8 mouse cellular contexts compared by ENCODE assay signal in genomic region chr3:88950576-88951326, GRCm38 (mm10). TPM values are rescaled to one million over a fixed set of nuclear protein-coding genes. Genes with fewer than 3 reads are reported as not detected.
DNase-seq lines count a peak whose midpoint lies in the region; ATAC-seq and TF ChIP-seq lines count a peak whose summit lies in the region.

Gene Ash1l, plus strand, starts transcription at chr3:88950622.
Gene Dap3, minus strand, starts transcription at chr3:88951181.

- H3K4me3 ChIP-seq in CH12.LX (replicated peaks in 1 of 3; ENCODE audit: low read depth in 2 of 3, low read length in 2 of 3, poor library complexity in 1 of 3): peak within 1 kb of the TSS; percentile 81 to 88 (median 82)
- peak within 1 kb of the TSS; percentile 82 for H3K4me3 ChIP-seq in forebrain, embryonic 11.5 days (ENCODE audit: low read depth, low read length)
- H3K4me3 ChIP-seq in heart, embryonic 15.5 days: peak within 1 kb of the TSS; percentile 92
- peak within 1 kb of the TSS; percentile 81 to 85 for H3K4me3 ChIP-seq in liver, embryonic 14.5 days (ENCODE audit: insufficient read depth in 1 of 2, low read depth in 2 of 2, low read length in 2 of 2)
- H3K4me3 ChIP-seq in testis, adult 2 months (ENCODE audit: control insufficient read depth, low read depth, low read length): peak within 1 kb of the TSS; percentile 98

- peak within 1 kb of the TSS; percentile 92 for H3K4me2 ChIP-seq in CH12.LX (ENCODE audit: insufficient read depth, low read depth, poor library complexity, severe bottlenecking)
- peak within 1 kb of the TSS; percentile 64 for H3K4me2 ChIP-seq in forebrain, embryonic 11.5 days (ENCODE audit: low read depth, low read length, severe bottlenecking)
- peak within 1 kb of the TSS; percentile 68 for H3K4me2 ChIP-seq in heart, embryonic 15.5 days
- peak within 1 kb of the TSS; percentile 91 for H3K4me2 ChIP-seq in liver, embryonic 14.5 days (ENCODE audit: low read depth)

- peak; percentile 82 for ATAC-seq in forebrain, embryonic 11.5 days (replicated peaks; ENCODE audit: low FRiP score)
- peak; percentile 77 for ATAC-seq in heart, embryonic 15.5 days (replicated peaks; ENCODE audit: insufficient number of reproducible peaks, insufficient read depth, low FRiP score, low read depth)
- ATAC-seq in liver, embryonic 14.5 days (ENCODE audit: insufficient read depth): peak; percentile 65

- dilution Hi-C loops in CH12.LX (cut with MboI; ENCODE audit: extremely low pct_ligation_motif_present, extremely low pct_unique_long_range_greater_than_20kb, low sequenced_read_pairs): no loop called here

- H3K27ac ChIP-seq in CH12.LX (ENCODE audit: insufficient read depth, low read depth): peak within 1 kb of the TSS; percentile 88
- peak within 1 kb of the TSS; percentile 99 for H3K27ac ChIP-seq in forebrain, embryonic 11.5 days (ENCODE audit: low read depth, low read length)
- H3K27ac ChIP-seq in heart, embryonic 15.5 days: peak within 1 kb of the TSS; percentile 99
- H3K27ac ChIP-seq in liver, embryonic 14.5 days: peak within 1 kb of the TSS; percentile 83
- peak within 1 kb of the TSS; percentile 99 for H3K27ac ChIP-seq in testis, adult 2 months (ENCODE audit: control insufficient read depth, insufficient read depth, low read depth, low read length)

- in situ Hi-C loops in CH12.LX (cut with MboI; ENCODE audit: low pct_ligation_motif_present, low pct_unique_long_range_greater_than_20kb, low sequenced_read_pairs): no loop called here

- no peaks in the 10 kb centered on the region for H3K27me3 ChIP-seq in CH12.LX (replicated peaks)
- H3K27me3 ChIP-seq in forebrain, embryonic 11.5 days (ENCODE audit: control insufficient read depth, insufficient read depth, low read length): no peaks in the 10 kb centered on the region
- H3K27me3 ChIP-seq in heart, embryonic 15.5 days: no peaks in the 10 kb centered on the region
- no peaks in the 10 kb centered on the region for H3K27me3 ChIP-seq in liver, embryonic 14.5 days (ENCODE audit: control insufficient read depth, insufficient read depth, low read length)
- H3K27me3 ChIP-seq in testis, adult 2 months (ENCODE audit: control insufficient read depth, insufficient read depth, low read length): no peaks in the 10 kb centered on the region

- TF ChIP-seq RAD21 in CH12.LX (IDR thresholded peaks at IDR 0.05; ENCODE audit: low read depth, low read length): no peak; the same call in 1 of the 2 replicates

- no peaks in the 10 kb centered on the region for H3K9me3 ChIP-seq in CH12.LX (replicated peaks; ENCODE audit: low read length)
- no peaks in the 10 kb centered on the region for H3K9me3 ChIP-seq in forebrain, embryonic 11.5 days (ENCODE audit: control insufficient read depth, low read length)
- H3K9me3 ChIP-seq in heart, embryonic 15.5 days (replicated peaks): no peaks in the 10 kb centered on the region
- no peaks in the 10 kb centered on the region for H3K9me3 ChIP-seq in liver, embryonic 14.5 days (ENCODE audit: control insufficient read depth, low read length)

- H3K79me2 ChIP-seq in CH12.LX (replicated peaks; ENCODE audit: control insufficient read depth, extremely low read depth, insufficient read depth, poor library complexity, severe bottlenecking): peaks cover 58% of the 10 kb centered on the region

- WGBS in forebrain, embryonic 11.5 days: under 1% methylated on average over 39 of the region's 64 CpGs
- under 1% methylated on average over 39 of the region's 64 CpGs for WGBS in heart, embryonic 15.5 days
- WGBS in liver, embryonic 14.5 days (ENCODE audit: insufficient replicate concordance): under 1% methylated on average over 40 of the region's 64 CpGs

- no peak for TF ChIP-seq EP300 in CH12.LX (IDR thresholded peaks at IDR 0.05; ENCODE audit: low read length)
- TF ChIP-seq EP300 in liver, embryonic 14.5 days (IDR thresholded peaks at IDR 0.05; ENCODE audit: low read depth): no peak

- peaks cover 0 to 10% of the 10 kb centered on the region in 2 experiments for H3K36me3 ChIP-seq in CH12.LX (replicated peaks in 1 of 2; ENCODE audit: control insufficient read depth in 1 of 2, insufficient read depth in 1 of 2, low read length in 1 of 2)
- H3K36me3 ChIP-seq in forebrain, embryonic 11.5 days (ENCODE audit: control insufficient read depth, insufficient read depth, low read length): no peaks in the 10 kb centered on the region
- H3K36me3 ChIP-seq in heart, embryonic 15.5 days: no peaks in the 10 kb centered on the region
- no peaks in the 10 kb centered on the region for H3K36me3 ChIP-seq in liver, embryonic 14.5 days (replicated peaks; ENCODE audit: control insufficient read depth, insufficient read depth, low read depth)
- no peaks in the 10 kb centered on the region for H3K36me3 ChIP-seq in testis, adult 2 months (ENCODE audit: control insufficient read depth, insufficient read depth, low read length)

- peaks cover 4 to 37% of the 10 kb centered on the region in 2 experiments; a peak in 3 of 4 replicates for H3K4me1 ChIP-seq in CH12.LX (ENCODE audit: control insufficient read depth in 1 of 2, insufficient read depth in 2 of 2)
- peaks cover 4% of the 10 kb centered on the region; the same call in 1 of the 2 replicates for H3K4me1 ChIP-seq in forebrain, embryonic 11.5 days (replicated peaks; ENCODE audit: control insufficient read depth, insufficient read depth, low read length)
- H3K4me1 ChIP-seq in heart, embryonic 15.5 days (replicated peaks): peaks cover 27% of the 10 kb centered on the region
- peaks cover 19 to 20% of the 10 kb centered on the region in 2 experiments for H3K4me1 ChIP-seq in liver, embryonic 14.5 days (replicated peaks; ENCODE audit: control insufficient read depth in 2 of 2, insufficient read depth in 2 of 2, low read length in 1 of 2)
- H3K4me1 ChIP-seq in testis, adult 2 months (ENCODE audit: control insufficient read depth, insufficient read depth, low read length): peaks cover 2% of the 10 kb centered on the region; the same call in 1 of the 2 replicates

- peak; percentile 74 for DNase-seq in CH12.LX (ENCODE audit: extremely low read depth)
- peak; percentile 60 for DNase-seq in brain, embryonic 18.5 days (ENCODE audit: low read depth, low spot score)
- DNase-seq in forebrain, embryonic 11.5 days (ENCODE audit: low spot score): peak; percentile 87
- peak; percentile 83 for DNase-seq in kidney, postnatal 14 days
- DNase-seq in liver, embryonic 14.5 days (ENCODE audit: low read depth in 3 of 3, low spot score in 3 of 3): peak; percentile 54 to 71 (median 58)
- DNase-seq in neural tube, embryonic 10.5 days (ENCODE audit: extremely low spot score, low spot score): peak; percentile 89

- H3K9ac ChIP-seq in CH12.LX (ENCODE audit: insufficient read depth, low read depth): peak within 1 kb of the TSS; percentile 82
- H3K9ac ChIP-seq in forebrain, embryonic 11.5 days (ENCODE audit: low read length): peak within 1 kb of the TSS; percentile 91
- peak within 1 kb of the TSS; percentile 93 for H3K9ac ChIP-seq in heart, embryonic 15.5 days
- peak within 1 kb of the TSS; percentile 91 for H3K9ac ChIP-seq in liver, embryonic 14.5 days (replicated peaks)

- TF ChIP-seq CTCF in CH12.LX (conservative IDR thresholded peaks at IDR 0.05 in 1 of 2, IDR thresholded peaks at IDR 0.05 in 1 of 2; ENCODE audit: low read depth in 2 of 2, low read length in 2 of 2): no peak; a peak in 1 of 4 replicates
- peak; percentile 78 for TF ChIP-seq CTCF in liver, embryonic 14.5 days (IDR thresholded peaks at IDR 0.05; ENCODE audit: low read depth)
- TF ChIP-seq CTCF in testis, adult 2 months (IDR thresholded peaks at IDR 0.05; ENCODE audit: control insufficient read depth, insufficient read depth, insufficient replicate concordance, low read depth, low read length): peak; percentile 37; the same call in 1 of the 2 replicates

- TF ChIP-seq POLR2A in CH12.LX (IDR thresholded peaks at IDR 0.05; ENCODE audit: low read depth, low read length): no peak
- TF ChIP-seq POLR2A in testis, adult 2 months (IDR thresholded peaks at IDR 0.05; ENCODE audit: control insufficient read depth, low read depth, low read length): no peak; the same call in 1 of the 2 replicates

TF ChIP-seq in CH12.LX, 34 proteins besides CTCF, POLR2A, EP300 and RAD21 (continues in another document):
- no peak for TF ChIP-seq GABPA (IDR thresholded peaks at IDR 0.05; ENCODE audit: insufficient replicate concordance, low read depth, low read length)
- no peak for TF ChIP-seq MEF2A (IDR thresholded peaks at IDR 0.05; ENCODE audit: borderline replicate concordance, low read depth, low read length)
- TF ChIP-seq SMC3 (IDR thresholded peaks at IDR 0.05; ENCODE audit: low read depth, low read length): no peak
- TF ChIP-seq MXI1 (IDR thresholded peaks at IDR 0.05; ENCODE audit: low read depth, low read length): no peak; the same call in 1 of the 2 replicates
- no peak for TF ChIP-seq MYC (IDR thresholded peaks at IDR 0.05; ENCODE audit: low read depth, low read length)
- TF ChIP-seq MAZ (IDR thresholded peaks at IDR 0.05; ENCODE audit: low read depth, low read length): peak; percentile 76
- TF ChIP-seq JUN (IDR thresholded peaks at IDR 0.05; ENCODE audit: insufficient read depth, low read depth, low read length): no peak
- peak; percentile 46; the same call in 1 of the 2 replicates for TF ChIP-seq ELF1 (IDR thresholded peaks at IDR 0.05; ENCODE audit: low read depth, low read length)
- no peak for TF ChIP-seq MAFK (IDR thresholded peaks at IDR 0.05; ENCODE audit: insufficient replicate concordance, low read length)
- TF ChIP-seq MAX (IDR thresholded peaks at IDR 0.05; ENCODE audit: low read length): peak; percentile 69
- TF ChIP-seq KAT2A (IDR thresholded peaks at IDR 0.05; ENCODE audit: insufficient replicate concordance, low read length): no peak; the same call in 1 of the 2 replicates

RNA-seq across cellular contexts. Expression of gene Ash1l, which starts in this region (rescaled TPM):
- total RNA-seq in CH12.LX (2012; rRNA removed) (5.7 and 5.8 TPM in 2 replicates), CH12.LX (2014; rRNA removed) (2.8 and 2.9 TPM in 2 replicates)
- 9.3 and 9.7 TPM in 2 replicates for polyA plus RNA-seq in CH12.LX (2012; ENCODE audit: insufficient read length, low read depth)
- polyA plus RNA-seq in forebrain, embryonic 11.5 days (2014; fragmentation: Nextera tagmentation; extraction: Ambion mirVana): 17.4 and 20.7 TPM in 2 replicates
- 13.3 and 13.6 TPM in 2 replicates for polyA plus RNA-seq in heart, embryonic 15.5 days (2015; fragmentation: Nextera tagmentation; extraction: Ambion mirVana)
- polyA plus RNA-seq in liver, embryonic 14.5 days (2012; rRNA removed): 2.3 and 3.2 TPM in 2 replicates
- 3.6 TPM in 2 replicates for polyA plus RNA-seq in liver, embryonic 14.5 days (2014; fragmentation: Nextera tagmentation; extraction: Ambion mirVana)
- 5.6 and 6.1 TPM in 2 replicates for polyA plus RNA-seq in testis, adult 2 months (2012; rRNA removed)

RNA-seq across cellular contexts. Expression of gene Dap3, which starts in this region (rescaled TPM):
- total RNA-seq in CH12.LX (2012; rRNA removed) (114 and 128 TPM in 2 replicates), CH12.LX (2014; rRNA removed) (169 and 182 TPM in 2 replicates)
- polyA plus RNA-seq in CH12.LX (2012; ENCODE audit: insufficient read length, low read depth): 145 and 151 TPM in 2 replicates
- 134 and 146 TPM in 2 replicates for polyA plus RNA-seq in forebrain, embryonic 11.5 days (2014; fragmentation: Nextera tagmentation; extraction: Ambion mirVana)
- 132 and 135 TPM in 2 replicates for polyA plus RNA-seq in heart, embryonic 15.5 days (2015; fragmentation: Nextera tagmentation; extraction: Ambion mirVana)
- polyA plus RNA-seq in liver, embryonic 14.5 days (2012; rRNA removed): 26.0 and 55.2 TPM in 2 replicates
- 102 and 114 TPM in 2 replicates for polyA plus RNA-seq in liver, embryonic 14.5 days (2014; fragmentation: Nextera tagmentation; extraction: Ambion mirVana)
- 181 and 189 TPM in 2 replicates for polyA plus RNA-seq in testis, adult 2 months (2012; rRNA removed)

Comparison
In these comparisons a context has a peak if more than half of its experiments do, and no peak if none do; other contexts are left out.
1. Peak in every context shown above with its lines: DNase-seq, ATAC-seq, H3K4me3 ChIP-seq and H3K27ac ChIP-seq.
2. CTCF ChIP-seq: peak in liver, embryonic 14.5 days (single experiment) and testis, adult 2 months (single experiment); none in CH12.LX (0 of 2).